Mouse (Mus musculus) embryonic facial prominence, embryonic 12.5 days (tissue): ENCODE results near the gene Gm45234. TPM values are rescaled to one million over a fixed set of nuclear protein-coding genes. Genes with fewer than 3 reads are reported as not detected.
A peak's percentile ranks its signal among the peaks of the same experiment; 100 is the strongest.

Source experiments
- ATAC-seq: fragments of 200-750 bp; cut with Nextera tagmentation; 2 replicates; pipeline ENCODE4 v1.8.0; 2017; ENCODE audit not compliant: insufficient number of reproducible peaks, insufficient read depth, low FRiP score, low TSS enrichment
- H3K27ac ChIP-seq: fragments of 300-500 bp; sonication (generic); 2 replicates; pipeline ENCODE4 v1.5.1; 2016; ENCODE audit warnings: mild to moderate bottlenecking
- H3K27me3 ChIP-seq: fragments of 300-500 bp; sonication (generic); 2 replicates; pipeline ENCODE4 v1.6.1; 2016; ENCODE audit warnings: mild to moderate bottlenecking, moderate library complexity
- H3K36me3 ChIP-seq: fragments of 300-500 bp; sonication (generic); 2 replicates; pipeline ENCODE4 v1.6.1; 2016; ENCODE audit warnings: mild to moderate bottlenecking
- H3K4me1 ChIP-seq: fragments of 300-500 bp; sonication (generic); 2 replicates; pipeline ENCODE4 v1.6.1; 2016
- H3K4me2 ChIP-seq: fragments of 300-500 bp; sonication (generic); replicated peaks from 2 replicates; pipeline ENCODE4 v1.6.1; 2016; ENCODE audit warnings: mild to moderate bottlenecking, moderate library complexity
- H3K4me3 ChIP-seq: fragments of 300-500 bp; sonication (generic); 2 replicates; pipeline ENCODE4 v1.5.1; 2016; ENCODE audit warnings: mild to moderate bottlenecking
- H3K9ac ChIP-seq: fragments of 300-500 bp; sonication (generic); 2 replicates; pipeline ENCODE4 v1.6.1; 2016; ENCODE audit warnings: mild to moderate bottlenecking, moderate library complexity
- H3K9me3 ChIP-seq: fragments of 300-500 bp; sonication (generic); 2 replicates; pipeline ENCODE4 v1.6.1; 2016; ENCODE audit warnings: mild to moderate bottlenecking, moderate library complexity
- WGBS: fragments of 180-500 bp; shearing (Covaris S2); methylation state at CpG from one replicate; pipeline ENCODE4 v1.1.7; 2016; 5-methylcytosine and 5-hydroxymethylcytosine counted together
- polyA plus RNA-seq: library from polyadenylated mRNA; unstranded; fragments of >200 nt; fragmentation: Nextera tagmentation; extraction: Ambion mirVana; gene quantifications from 2 replicates; pipeline ENCODE4 v1.2.1, GENCODE M21; 2016

The Gm45234 gene
- polyA plus RNA-seq, 1 experiment from 2014 or later, result not detected

DNA sequence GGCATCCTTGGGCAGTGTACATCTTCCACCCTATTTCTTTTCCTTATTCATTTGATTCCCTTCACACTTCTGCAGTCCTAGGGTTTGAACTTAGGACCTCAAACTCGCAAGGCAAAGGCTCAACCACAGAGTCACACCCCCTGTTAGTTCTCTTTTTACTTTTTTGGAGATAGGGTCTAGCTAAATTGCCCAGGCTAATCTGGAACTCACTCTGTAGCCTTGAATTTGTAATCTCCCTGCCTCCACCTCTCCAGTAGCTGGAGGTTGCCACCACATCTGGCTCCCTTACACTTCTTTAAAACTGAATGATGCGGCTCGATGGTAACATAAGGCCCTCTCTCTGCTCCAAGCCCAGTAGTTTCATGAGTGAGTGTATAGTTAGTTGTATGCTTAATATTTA lies 21.4 kb downstream of the Gm45234 start:
- Histone ChIP-seq H3K4me1 (peaks cover 18% of the 10 kb centered on the region), H3K27me3 (no peaks in the 10 kb centered on the region), H3K4me3 (no peak overlapping the region), H3K9ac (no peak overlapping the region), H3K36me3 (peaks cover 5% of the 10 kb centered on the region; the same call in 1 of the 2 replicates), H3K27ac (no peak overlapping the region), H3K9me3 (no peaks in the 10 kb centered on the region), H3K4me2 (no peak overlapping the region)
- ATAC-seq, result no peak
- 92% methylated on average over 3 of the region's 3 CpGs for WGBS

DNA sequence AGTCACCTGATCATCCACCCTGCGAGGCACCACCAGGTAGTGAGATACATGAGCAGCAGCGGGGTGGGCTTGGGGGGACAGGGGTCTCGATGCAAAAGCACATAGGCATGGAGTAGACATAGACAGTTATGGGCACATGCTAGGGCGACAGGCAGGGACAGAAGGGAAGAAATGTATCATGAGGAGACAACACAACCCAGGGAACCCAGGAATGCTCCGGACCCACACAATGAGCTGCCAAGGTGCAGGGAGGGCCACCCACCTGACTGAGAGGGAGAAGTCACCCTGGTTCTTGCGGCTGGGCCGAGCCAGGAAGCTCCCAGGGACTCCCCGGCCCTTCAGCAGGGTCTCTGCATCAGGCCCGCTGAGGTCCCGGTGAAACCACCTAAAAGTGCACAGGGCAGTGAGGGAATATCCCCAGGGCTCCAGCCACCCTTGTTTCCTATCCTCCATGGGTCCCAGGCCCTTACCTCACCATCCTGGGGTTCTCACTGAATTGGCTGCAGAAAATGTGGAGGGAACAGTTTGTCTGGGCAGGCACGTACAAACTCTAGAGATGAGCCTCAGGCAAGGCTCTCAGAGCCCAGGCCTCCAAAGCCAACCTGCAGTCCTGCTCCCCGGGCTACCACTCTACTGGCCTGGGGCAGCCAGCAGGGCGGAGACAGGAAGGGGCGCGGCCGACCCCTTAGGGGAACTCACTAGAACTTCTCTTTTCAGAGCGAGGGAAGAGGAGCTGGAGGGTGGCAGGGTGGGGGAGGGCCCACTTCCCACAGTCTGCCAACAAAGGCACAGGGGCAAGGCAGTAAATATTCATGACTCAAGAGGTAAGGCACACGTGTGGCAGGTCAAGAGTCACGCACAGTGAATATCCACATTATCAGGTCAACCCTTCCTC lies 23.1 kb downstream of the Gm45234 start:
- no peak overlapping the region for H3K27ac ChIP-seq
- H3K4me3 ChIP-seq, result no peak overlapping the region
- no peaks in the 10 kb centered on the region for H3K27me3 ChIP-seq
- no peak for ATAC-seq
- H3K36me3 ChIP-seq, result no peaks in the 10 kb centered on the region
- H3K9me3 ChIP-seq, result no peaks in the 10 kb centered on the region
- H3K4me1 ChIP-seq, result peaks cover 8% of the 10 kb centered on the region; the same call in 1 of the 2 replicates
- H3K9ac ChIP-seq, result no peak overlapping the region
- H3K4me2 ChIP-seq, result no peak overlapping the region
- WGBS, result 43% methylated on average over 19 of the region's 19 CpGs

DNA sequence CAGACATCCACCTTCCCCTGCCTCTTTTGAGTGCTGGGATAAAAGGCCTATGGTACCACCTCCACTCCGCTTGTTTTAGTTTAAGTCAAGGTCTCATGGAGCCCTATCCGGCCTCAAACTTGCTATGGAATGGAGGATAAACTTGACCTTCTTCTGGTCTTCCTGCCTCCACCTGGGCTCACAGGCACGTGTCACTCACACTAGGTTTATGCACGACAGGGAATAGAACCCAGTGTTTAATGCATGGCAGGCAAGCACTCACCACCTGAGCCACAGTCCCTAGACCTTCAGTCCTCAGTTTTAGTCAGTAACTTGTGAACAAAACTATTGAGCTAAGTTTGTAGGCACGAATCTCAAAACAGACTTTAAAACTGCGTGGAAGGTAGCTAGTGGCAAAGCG lies 24.8 kb downstream of the Gm45234 start:
- Histone ChIP-seq H3K9ac (no peak overlapping the region), H3K36me3 (no peaks in the 10 kb centered on the region), H3K4me2 (no peak overlapping the region), H3K27ac (no peak overlapping the region), H3K4me3 (no peak overlapping the region), H3K9me3 (no peaks in the 10 kb centered on the region), H3K27me3 (no peaks in the 10 kb centered on the region), H3K4me1 (peaks cover 8% of the 10 kb centered on the region; the same call in 1 of the 2 replicates)
- ATAC-seq, result no peak
- WGBS, result 84% methylated on average over 7 of the region's 7 CpGs

DNA sequence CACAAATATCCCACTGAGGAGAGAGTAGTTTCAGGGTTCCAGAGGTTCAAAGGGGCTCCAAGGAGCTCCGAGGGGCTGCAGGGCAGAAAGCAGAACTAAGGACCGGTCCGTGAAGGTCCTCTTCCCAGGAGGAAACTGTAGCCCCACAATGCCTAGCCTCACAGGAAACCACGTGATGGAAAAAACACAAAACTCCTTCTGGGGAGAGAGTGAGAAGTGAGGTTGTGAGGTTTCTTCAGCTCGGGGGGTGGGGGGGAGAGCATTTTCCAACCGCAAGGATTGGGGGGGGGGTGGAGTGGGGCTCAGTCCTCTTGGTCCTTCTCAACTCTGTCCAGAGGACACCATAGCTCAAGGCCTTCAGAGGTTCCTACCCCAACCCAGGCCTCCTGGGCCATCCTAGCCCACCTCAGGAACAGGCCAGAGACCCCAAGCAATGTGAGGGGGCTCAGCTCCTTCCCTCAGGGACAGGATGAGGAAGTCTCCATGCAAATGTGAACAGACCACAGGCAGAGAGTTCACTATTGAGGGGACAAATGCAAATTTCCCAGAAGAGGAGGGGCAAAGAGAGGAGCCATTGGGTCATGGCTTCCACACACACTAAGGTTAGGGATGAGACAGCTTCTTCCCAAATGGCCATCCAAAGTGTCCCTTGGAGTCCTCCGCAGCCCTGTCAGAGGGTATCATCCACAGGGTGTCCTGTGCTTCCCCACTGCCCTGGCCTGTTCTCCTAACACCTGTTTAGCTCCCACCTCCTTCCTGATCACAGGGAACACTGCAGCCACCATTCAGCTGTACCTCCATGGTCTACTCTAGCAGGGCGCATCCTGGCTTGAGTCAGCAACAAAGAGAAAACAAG lies 25.7 kb downstream of the Gm45234 start:
- Histone ChIP-seq H3K9me3 (no peaks in the 10 kb centered on the region), H3K36me3 (no peaks in the 10 kb centered on the region), H3K4me2 (no peak overlapping the region), H3K4me3 (no peak overlapping the region), H3K4me1 (peaks cover 8% of the 10 kb centered on the region; the same call in 1 of the 2 replicates), H3K27ac (no peak overlapping the region), H3K9ac (no peak overlapping the region), H3K27me3 (no peaks in the 10 kb centered on the region)
- no peak for ATAC-seq
- 72% methylated on average over 8 of the region's 8 CpGs for WGBS

DNA sequence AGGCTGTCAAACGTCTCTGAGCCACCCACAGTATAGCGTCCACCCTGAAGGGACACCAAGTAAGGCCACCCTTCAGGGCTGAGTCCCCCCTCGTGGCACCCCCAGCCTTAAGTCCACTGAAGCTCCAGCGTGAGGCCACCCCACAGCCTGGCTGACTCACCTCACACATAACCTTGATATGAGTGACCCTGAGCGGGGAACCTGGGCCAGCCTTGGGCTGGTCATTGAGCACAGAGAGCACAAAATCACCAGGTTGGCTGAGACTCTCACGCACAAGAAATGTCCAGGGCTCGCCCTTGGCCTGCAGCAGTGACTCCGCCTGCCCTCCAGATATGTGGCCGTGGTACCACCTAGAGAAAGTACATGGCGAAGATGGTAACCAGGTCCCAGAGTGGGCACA lies 27.2 kb downstream of the Gm45234 start:
- no peaks in the 10 kb centered on the region for H3K27me3 ChIP-seq
- H3K4me1 ChIP-seq, result peaks cover 8% of the 10 kb centered on the region; the same call in 1 of the 2 replicates
- no peak overlapping the region for H3K9ac ChIP-seq
- H3K36me3 ChIP-seq, result no peaks in the 10 kb centered on the region
- WGBS, result 87% methylated on average over 10 of the region's 10 CpGs
- no peak overlapping the region for H3K4me2 ChIP-seq
- H3K4me3 ChIP-seq, result no peak overlapping the region
- H3K27ac ChIP-seq, result no peak overlapping the region
- no peak for ATAC-seq
- H3K9me3 ChIP-seq, result no peaks in the 10 kb centered on the region

DNA sequence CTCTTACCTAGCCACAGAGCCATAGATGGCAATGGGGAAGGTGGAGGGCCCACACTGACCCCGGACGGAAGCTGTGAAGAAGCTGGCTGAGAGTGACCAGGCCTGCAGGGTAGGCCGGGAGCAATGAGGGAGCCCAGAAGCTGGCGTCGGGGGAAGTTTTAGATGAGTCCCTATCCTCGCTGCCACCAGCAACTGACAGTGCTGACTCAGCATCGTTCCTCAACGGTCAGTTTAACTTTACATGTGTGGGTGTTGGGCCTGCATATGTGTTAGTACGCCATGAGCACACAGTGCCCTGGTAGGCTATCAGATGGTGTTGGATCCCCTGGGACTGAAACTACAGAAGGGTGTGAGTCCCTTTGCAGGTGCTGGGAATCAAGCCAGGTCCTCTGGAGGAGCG lies 31.3 kb downstream of the Gm45234 start:
- H3K9me3 ChIP-seq, result no peaks in the 10 kb centered on the region
- no peak overlapping the region for H3K9ac ChIP-seq
- WGBS, result 88% methylated on average over 10 of the region's 10 CpGs
- no peaks in the 10 kb centered on the region for H3K4me1 ChIP-seq
- H3K4me2 ChIP-seq, result no peak overlapping the region
- no peak overlapping the region for H3K27ac ChIP-seq
- H3K27me3 ChIP-seq, result no peaks in the 10 kb centered on the region
- H3K36me3 ChIP-seq, result no peaks in the 10 kb centered on the region
- H3K4me3 ChIP-seq, result no peak overlapping the region
- ATAC-seq, result no peak

DNA sequence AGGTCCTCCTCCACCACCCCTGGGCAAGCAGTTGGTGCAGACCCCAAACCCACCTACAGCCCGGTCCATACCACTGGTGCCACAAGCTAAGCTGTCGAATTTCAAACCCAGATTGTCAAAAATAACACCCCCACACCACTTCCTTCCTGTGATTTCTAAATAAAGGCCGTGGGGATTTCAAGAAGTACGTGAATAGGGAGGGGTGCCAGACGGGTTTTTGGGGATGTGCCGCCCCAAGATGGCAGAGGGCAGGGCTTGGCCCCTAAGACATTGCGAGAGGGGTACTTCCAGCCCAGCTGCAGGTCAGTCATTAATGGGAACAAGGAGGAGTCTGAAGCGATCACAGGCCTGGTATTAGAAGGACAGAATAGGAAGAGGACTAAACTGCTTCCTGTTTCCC lies 32.3 kb downstream of the Gm45234 start:
- H3K9ac ChIP-seq, result no peak overlapping the region
- no peak overlapping the region for H3K4me2 ChIP-seq
- ATAC-seq, result no peak
- H3K9me3 ChIP-seq, result no peaks in the 10 kb centered on the region
- H3K4me1 ChIP-seq, result no peaks in the 10 kb centered on the region
- H3K4me3 ChIP-seq, result no peak overlapping the region
- 78% methylated on average over 8 of the region's 8 CpGs for WGBS
- H3K27me3 ChIP-seq, result no peaks in the 10 kb centered on the region
- no peaks in the 10 kb centered on the region for H3K36me3 ChIP-seq
- no peak overlapping the region for H3K27ac ChIP-seq

DNA sequence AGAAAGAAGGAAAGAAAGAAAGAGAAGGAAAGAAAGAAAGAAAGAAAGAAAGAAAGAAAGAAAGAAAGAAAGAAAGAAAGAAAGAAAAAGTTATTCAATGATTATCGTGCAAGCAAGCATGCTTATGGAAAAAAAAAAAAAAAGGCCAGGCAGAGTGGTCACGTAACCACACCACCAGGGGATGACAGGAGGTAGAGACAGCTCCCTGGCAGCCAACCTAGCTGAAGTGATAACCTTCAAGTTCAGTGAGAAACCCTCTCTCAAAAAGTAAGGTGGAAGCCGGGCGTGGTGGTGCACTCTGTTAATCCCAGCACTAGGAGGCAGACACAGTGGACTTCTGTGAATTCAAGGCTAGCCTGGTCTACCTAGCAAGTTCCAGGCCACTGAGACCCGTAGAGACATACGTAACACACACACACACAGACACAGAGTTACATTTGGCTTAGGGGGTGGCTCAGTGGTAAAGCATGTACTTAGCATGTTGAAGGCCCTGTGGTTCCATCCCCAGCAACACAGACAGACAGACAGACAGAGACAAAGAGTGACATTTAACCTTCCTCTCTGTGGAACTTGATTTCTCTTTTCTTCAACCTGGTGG lies 32.8 kb downstream of the Gm45234 start:
- ATAC-seq, result no peak

DNA sequence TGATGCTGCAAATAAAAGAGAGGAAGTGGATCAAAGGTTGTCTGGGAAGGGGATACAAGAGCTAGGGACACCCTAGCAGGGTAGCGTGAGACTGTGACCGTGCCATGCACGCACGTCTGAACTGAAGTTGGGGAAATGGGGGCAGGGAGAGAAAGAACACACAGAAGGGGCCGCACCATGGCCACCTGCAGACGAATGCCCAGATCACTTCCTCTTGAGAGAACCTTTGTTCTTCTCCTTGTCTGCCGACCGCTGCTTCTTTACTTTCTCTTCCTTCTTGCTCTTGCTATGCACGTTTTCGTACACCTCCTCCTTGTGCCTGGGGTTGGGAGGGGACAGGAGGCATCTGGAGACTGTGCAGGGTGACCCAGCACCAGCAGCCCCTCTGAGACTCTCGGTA lies 34.9 kb downstream of the Gm45234 start:
- Histone ChIP-seq H3K4me3 (no peak overlapping the region), H3K9ac (no peak overlapping the region), H3K9me3 (no peaks in the 10 kb centered on the region), H3K27me3 (no peaks in the 10 kb centered on the region), H3K27ac (no peak overlapping the region), H3K4me2 (no peak overlapping the region), H3K4me1 (no peaks in the 10 kb centered on the region), H3K36me3 (peaks cover 15% of the 10 kb centered on the region)
- no peak for ATAC-seq
- 69% methylated on average over 11 of the region's 11 CpGs for WGBS

More for the DNA sequence above, 32.8 kb downstream of the Gm45234 start:
- H3K27me3 ChIP-seq, result no peaks in the 10 kb centered on the region
- no peaks in the 10 kb centered on the region for H3K4me1 ChIP-seq
- no peak overlapping the region for H3K27ac ChIP-seq
- 84% methylated on average over 6 of the region's 6 CpGs for WGBS
- H3K9ac ChIP-seq, result no peak overlapping the region
- H3K4me3 ChIP-seq, result no peak overlapping the region
- no peaks in the 10 kb centered on the region for H3K9me3 ChIP-seq
- no peak overlapping the region for H3K4me2 ChIP-seq
- H3K36me3 ChIP-seq, result no peaks in the 10 kb centered on the region

DNA sequence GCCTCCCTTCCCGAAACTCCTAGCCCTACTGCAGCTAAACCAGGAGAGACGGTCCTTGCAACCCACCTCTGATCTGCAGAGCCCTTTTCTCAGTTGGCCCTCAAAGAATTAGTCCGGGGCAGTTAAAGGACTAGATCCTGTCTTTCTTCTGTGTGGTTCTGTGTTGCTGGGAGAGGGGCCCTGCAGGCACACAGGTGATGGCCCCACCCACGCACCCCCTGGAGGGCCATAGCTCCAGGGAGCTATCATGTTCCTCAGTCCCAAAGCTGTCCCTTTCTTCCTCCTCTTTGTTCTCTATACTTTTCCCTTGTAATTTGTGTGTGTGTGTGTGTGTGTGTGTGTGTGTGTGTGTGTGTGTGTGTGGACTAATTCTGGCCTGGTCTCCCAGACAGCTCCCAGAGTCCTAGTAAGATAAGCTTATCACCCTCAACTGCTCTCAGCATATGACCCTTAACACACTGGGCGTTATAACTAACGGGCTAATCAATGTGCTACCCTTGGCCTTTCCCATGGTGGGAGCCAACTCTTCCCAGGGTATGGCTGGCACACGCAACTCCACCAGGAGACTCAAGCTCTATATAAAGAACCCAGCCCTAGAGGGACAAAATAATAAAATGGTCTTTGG lies 36.4 kb downstream of the Gm45234 start:
- Histone ChIP-seq H3K4me2 (peak overlapping the region; percentile 34), H3K27ac (peak overlapping the region; percentile 60), H3K4me3 (peak overlapping the region; percentile 31)

DNA sequence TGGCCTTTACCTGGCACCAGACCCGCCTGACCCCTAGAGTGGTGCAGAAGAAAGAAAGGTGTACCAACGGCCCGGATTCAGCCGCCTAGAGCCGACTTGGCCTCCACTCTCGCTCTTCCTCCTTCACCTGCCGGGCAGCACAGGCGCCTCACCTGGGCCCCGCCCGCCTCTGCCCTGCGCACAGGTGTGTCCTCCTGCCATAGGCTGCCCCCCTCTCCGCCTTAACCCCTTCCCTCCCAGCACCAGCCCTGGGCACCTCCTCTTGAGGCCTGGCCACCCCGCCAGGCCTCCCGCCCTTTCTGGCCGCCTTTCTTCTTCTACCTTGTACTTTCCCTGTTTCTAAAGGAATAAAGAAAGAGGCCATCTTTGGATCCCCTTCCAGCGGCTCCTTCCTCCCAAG lies 37.1 kb downstream of the Gm45234 start:
- no peak for ATAC-seq

More for the DNA sequence above, 36.4 kb downstream of the Gm45234 start:
- ATAC-seq, result no peak
- H3K4me1 ChIP-seq, result no peaks in the 10 kb centered on the region
- no peaks in the 10 kb centered on the region for H3K27me3 ChIP-seq
- 68% methylated on average over 7 of the region's 7 CpGs for WGBS
- peak overlapping the region; percentile 48 for H3K9ac ChIP-seq
- H3K36me3 ChIP-seq, result peaks cover 30% of the 10 kb centered on the region
- no peaks in the 10 kb centered on the region for H3K9me3 ChIP-seq

More for the DNA sequence above, 37.1 kb downstream of the Gm45234 start:
- H3K9ac ChIP-seq, result peak overlapping the region; percentile 48
- WGBS, result 53% methylated on average over 15 of the region's 16 CpGs
- H3K27ac ChIP-seq, result peak overlapping the region; percentile 60
- peak overlapping the region; percentile 34 for H3K4me2 ChIP-seq
- peaks cover 5% of the 10 kb centered on the region; the same call in 1 of the 2 replicates for H3K4me1 ChIP-seq
- H3K27me3 ChIP-seq, result no peaks in the 10 kb centered on the region
- peaks cover 36% of the 10 kb centered on the region for H3K36me3 ChIP-seq
- H3K4me3 ChIP-seq, result peak overlapping the region; percentile 31
- H3K9me3 ChIP-seq, result no peaks in the 10 kb centered on the region
